Mouse (Mus musculus) urinary bladder, postnatal 0 days (tissue): ENCODE measurements around the gene Plpp7. TPM values are rescaled to one million over a fixed set of nuclear protein-coding genes. Genes with fewer than 3 reads are reported as not detected.

Experiments used
- microRNA-seq: library from miRNA; unstranded; fragments of <30 nt; microRNA quantifications from one replicate; pipeline ENCODE4, GENCODE M21; 2016
- polyA plus RNA-seq: library from polyadenylated mRNA; unstranded; fragments of >200 nt; fragmentation: Nextera tagmentation; extraction: Ambion mirVana; gene quantifications from 2 replicates; pipeline ENCODE4 v1.2.1, GENCODE M21; 2015

Gene Plpp7
- 2.6 and 3.2 TPM in 2 replicates for polyA plus RNA-seq

DNA sequence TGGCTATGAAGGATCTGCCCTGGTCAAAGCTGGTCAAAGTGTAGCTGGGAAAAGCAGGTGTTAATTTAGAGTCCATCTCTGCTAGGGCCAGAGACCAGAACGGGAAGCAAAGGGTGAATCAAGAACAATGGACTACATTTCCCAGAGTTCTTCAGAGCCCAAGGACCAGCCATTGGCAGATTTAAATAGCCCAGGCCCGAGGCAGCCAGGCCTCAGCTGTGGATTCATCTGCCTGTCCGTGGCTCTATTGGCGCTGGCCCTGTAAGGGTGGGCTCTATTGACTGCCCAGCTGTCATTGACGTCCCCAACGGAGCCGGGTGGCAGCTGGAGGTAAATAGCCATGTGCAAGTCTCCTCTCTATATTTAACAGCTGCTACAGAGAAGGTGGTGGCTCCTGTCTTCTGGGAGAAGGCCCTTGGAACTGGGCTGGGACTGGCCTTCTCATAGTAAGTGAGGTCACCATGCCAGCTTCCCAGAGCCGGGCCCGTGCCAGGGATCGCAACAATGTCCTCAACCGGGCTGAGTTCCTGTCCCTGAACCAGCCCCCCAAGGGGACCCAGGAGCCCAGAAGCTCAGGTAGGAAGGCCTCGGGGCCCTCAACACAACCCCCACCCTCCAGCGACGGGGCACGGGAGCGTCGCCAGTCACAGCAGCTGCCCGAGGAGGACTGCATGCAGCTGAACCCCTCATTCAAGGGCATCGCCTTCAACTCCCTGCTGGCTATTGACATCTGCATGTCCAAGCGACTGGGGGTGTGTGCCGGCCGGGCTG is at the start of gene Plpp7:
Plpp7 (plus strand) TSS at position 178 of the 771 bp plus-strand sequence.

GRCm38 (mm10) chr2:32084111-32084871 is 11.0 kb upstream of the Plpp7 start, which contains the start of gene Fam78a:
Fam78a (minus strand) TSS chr2:32084857.

DNA sequence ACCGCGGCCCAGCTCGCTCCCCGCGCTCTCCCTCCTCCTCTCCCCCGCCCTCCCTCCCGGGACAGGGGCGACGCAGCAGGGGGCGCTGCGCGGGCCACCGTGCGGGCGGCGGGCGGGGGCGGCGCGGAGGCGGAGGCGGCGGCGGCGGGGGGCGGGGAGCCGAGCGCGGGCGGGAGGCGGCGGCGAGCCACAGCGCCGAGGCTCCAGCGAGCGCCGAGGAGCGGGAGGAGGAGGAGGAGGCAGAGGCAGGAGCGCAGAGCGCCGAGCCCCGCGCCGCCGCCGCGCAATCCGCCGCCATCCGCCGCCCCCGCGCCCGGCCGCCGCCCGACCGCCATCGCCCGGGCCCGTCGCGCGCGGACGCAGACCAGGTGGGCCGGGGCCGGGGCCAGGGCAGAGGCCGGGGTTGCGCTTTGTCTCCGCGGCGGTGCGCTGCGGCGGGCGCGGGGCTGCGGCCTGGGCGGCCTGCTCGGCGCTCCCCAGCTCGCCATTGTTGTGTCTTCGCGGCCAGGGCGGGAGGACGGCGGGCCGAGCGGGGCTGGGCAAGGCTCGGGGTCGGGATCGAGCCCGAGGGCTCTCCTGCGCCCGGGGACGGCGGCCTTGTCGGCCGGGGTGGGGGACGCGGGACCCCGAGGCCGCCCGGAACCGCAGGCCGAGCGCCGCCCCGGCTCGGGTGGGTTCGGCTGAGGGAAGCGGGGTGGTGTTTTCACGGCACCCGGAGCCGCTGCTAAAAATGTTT is 55.8 kb downstream of the Plpp7 start, which contains the start of gene Prrc2b:
Prrc2b (plus strand) TSS at position 159 of the 736 bp plus-strand sequence.

Small RNA genes within 50 kb of the gene (microRNA-seq; reads per million reads assigned to microRNA genes)
- gene Mir7674: 1.9 reads per million

Other genes starting within 250 kb of the Plpp7 start
- 0.04 TPM in 1 of 2 replicates, not detected in the other for gene Fibcd1, start 249.5 kb upstream of the Plpp7 start, polyA plus RNA-seq
- gene Lamc3, start 208.2 kb upstream of the Plpp7 start, polyA plus RNA-seq: 0.54 and 0.58 TPM in 2 replicates
- gene Aif1l, start 145.4 kb upstream of the Plpp7 start, polyA plus RNA-seq: 8.9 and 13.1 TPM in 2 replicates
- gene Nup214, start 121.1 kb upstream of the Plpp7 start, polyA plus RNA-seq: 38.2 and 38.8 TPM in 2 replicates
- gene Fam78a, start 10.7 kb upstream of the Plpp7 start, polyA plus RNA-seq: 0.37 and 0.65 TPM in 2 replicates
- gene Prrc2b, start 55.6 kb downstream of the Plpp7 start, polyA plus RNA-seq: 20.9 and 22.2 TPM in 2 replicates
- 9.2 and 9.6 TPM in 2 replicates for gene Pomt1, start 141.1 kb downstream of the Plpp7 start, polyA plus RNA-seq
- 41.4 and 44.3 TPM in 2 replicates for gene Uck1, start 164.6 kb downstream of the Plpp7 start, polyA plus RNA-seq
- gene Golga2, start 191.9 kb downstream of the Plpp7 start, polyA plus RNA-seq: 21.3 and 21.6 TPM in 2 replicates
- 334 and 344 TPM in 2 replicates for gene Swi5, start 192.5 kb downstream of the Plpp7 start, polyA plus RNA-seq